Mouse (Mus musculus): Measurements from ENCODE around the gene Tekt4. TPM values are rescaled to one million over a fixed set of nuclear protein-coding genes. Genes with fewer than 3 reads are reported as not detected.

Gene Tekt4
- polyA plus RNA-seq (2012; rRNA removed), result 0.25 and 0.42 TPM in 2 replicates

DNA sequence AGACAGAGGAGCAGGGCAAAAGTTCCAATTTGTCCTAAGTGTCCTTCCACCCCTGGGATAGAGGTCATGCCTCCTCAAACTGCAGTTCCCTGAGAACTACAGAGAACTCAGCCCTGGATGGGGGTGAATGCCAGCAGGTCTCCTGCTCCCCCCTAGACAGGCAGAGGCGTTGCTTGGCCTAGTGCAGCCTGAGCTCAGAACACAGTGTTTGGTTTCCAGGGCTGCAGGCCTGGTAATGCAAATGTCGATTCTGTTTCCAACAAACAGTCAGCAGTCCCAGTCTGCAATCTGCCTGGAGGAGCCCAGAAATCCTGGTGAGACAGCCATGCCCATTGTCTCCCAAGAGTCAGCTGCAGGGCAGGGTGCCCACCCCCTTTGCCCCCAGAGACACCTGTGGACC lies at the start of gene Tekt4:
Tekt4 (plus strand) TSS at position 344 of the 400 bp plus-strand sequence.

DNA sequence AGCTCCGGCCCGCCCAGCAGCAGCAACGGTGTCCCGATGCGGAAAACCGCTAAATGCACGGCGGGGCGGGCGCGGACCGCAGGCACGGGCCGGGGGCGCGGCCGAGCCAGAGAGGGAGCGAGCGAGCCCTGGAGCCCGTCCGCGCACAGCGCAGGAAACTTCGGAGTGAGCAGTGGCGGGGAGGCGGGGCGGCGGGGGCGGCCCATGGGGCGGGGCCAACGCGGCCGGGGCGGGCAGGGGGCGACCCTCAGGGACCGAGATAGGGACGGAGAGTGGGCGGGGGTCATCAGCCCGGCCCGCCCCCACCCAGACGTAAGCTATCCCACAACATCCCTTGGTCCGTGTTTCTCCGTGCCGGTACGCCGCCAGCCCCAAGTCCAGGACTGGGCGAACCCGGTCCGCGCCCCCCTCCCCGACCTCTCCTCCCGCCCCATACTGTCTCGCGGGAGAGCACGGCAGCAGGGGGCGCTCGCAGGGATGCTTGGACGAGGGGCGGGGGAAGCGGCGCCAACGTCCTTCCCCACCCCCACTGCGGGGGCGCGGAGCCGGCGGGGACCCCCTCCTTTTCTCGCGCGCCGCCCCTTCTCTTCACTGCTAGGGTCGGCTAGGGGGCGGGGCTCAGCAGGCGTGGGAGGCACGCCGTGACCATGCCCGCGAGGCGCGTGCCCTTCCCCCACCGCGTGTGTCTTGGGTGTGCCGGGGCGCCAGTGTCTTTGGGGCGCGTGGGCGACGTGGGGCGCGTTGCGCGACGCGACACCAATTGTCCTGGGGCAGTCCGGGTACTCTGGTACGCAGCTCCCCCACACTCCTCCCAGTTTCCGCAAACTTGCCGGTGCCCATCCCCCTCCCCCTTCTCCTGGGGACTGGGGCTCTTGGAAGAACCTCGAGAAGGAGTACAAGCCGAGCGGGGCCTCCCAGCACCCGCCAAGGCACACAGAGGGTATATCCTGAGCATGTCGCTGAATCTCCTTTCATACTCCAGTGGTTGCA lies 20.5 kb upstream of the Tekt4 start, which contains the start of gene Cacna1h:
Cacna1h (minus strand) TSS at position 167 of the 990 bp plus-strand sequence.

DNA sequence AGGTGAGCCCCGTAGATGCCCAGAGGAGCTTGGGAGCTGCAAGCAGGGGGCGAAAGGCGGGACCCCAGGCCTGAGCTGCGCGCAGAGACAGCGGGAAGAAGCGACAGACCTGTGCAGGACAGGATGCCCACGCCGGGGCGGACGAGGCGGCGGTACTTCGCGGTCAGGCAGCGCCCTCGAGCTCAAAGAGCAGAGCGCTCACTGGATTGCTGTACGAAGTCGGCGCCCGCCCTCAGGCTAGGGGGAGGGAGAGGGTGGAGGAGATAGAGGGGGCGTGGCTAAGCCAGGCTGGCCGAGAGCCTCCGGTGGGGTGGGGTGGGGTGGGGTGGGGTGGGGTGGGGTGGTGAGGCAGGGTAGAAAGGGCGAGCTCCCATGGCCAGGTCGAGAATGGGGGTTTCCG lies 42.6 kb downstream of the Tekt4 start, which contains the start of gene Sstr5:
Sstr5 (minus strand) TSS at position 276 of the 400 bp plus-strand sequence.

Other genes starting within 250 kb of the Tekt4 start
- 42.2 and 53.3 TPM in 2 replicates for gene Gnptg, start 214.5 kb upstream of the Tekt4 start, polyA plus RNA-seq (2012; rRNA removed)
- 52.3 and 87.6 TPM in 2 replicates for gene Tsr3, start 214.4 kb upstream of the Tekt4 start, polyA plus RNA-seq (2012; rRNA removed)
- 2.9 and 3.1 TPM in 2 replicates for gene Baiap3, start 198.3 kb upstream of the Tekt4 start, polyA plus RNA-seq (2012; rRNA removed)
- gene Ube2i, start 180.0 kb upstream of the Tekt4 start, polyA plus RNA-seq (2012; rRNA removed), result 632 and 669 TPM in 2 replicates
- gene Prss34, start 156.2 kb upstream of the Tekt4 start, polyA plus RNA-seq (2012; rRNA removed), result 0.20 TPM in 1 of 2 replicates, not detected in the other
- not detected in 2 replicates for gene Prss28, start 146.0 kb upstream of the Tekt4 start, polyA plus RNA-seq (2012; rRNA removed)
- gene Prss29, start 136.0 kb upstream of the Tekt4 start, polyA plus RNA-seq (2012; rRNA removed), result not detected in 2 replicates
- not detected in 2 replicates for gene Tpsab1, start 109.1 kb upstream of the Tekt4 start, polyA plus RNA-seq (2012; rRNA removed)
- not detected in 2 replicates for gene Tpsb2, start 88.3 kb upstream of the Tekt4 start, polyA plus RNA-seq (2012; rRNA removed)
- not detected in 2 replicates for gene Tpsg1, start 85.3 kb upstream of the Tekt4 start, polyA plus RNA-seq (2012; rRNA removed)
- gene Cacna1h, start 20.8 kb upstream of the Tekt4 start, polyA plus RNA-seq (2012; rRNA removed), result 53.5 and 55.8 TPM in 2 replicates
- 0.06 and 0.07 TPM in 2 replicates for gene Sstr5, start 42.7 kb downstream of the Tekt4 start, polyA plus RNA-seq (2012; rRNA removed)
- gene Sox8, start 116.1 kb downstream of the Tekt4 start, polyA plus RNA-seq (2012; rRNA removed), result 3.1 and 6.9 TPM in 2 replicates
- 8.9 and 14.4 TPM in 2 replicates for gene Lmf1, start 124.5 kb downstream of the Tekt4 start, polyA plus RNA-seq (2012; rRNA removed)

All from central nervous system, embryonic 11.5 days (tissue).